Mouse (Mus musculus): ENCODE results near the gene H1f0. TPM values are rescaled to one million over a fixed set of nuclear protein-coding genes. Genes with fewer than 3 reads are reported as not detected.
A peak's percentile ranks its signal among the peaks of the same experiment; 100 is the strongest.
"Not testable (repeated sequence)": the region's sequence is repeated elsewhere in the genome, so short reads cannot be mapped to it uniquely, and the experiment has no call there.

H1f0 gene
- polyA plus RNA-seq, 1 experiment from 2014 or later = 315 TPM

- ATAC-seq (replicated peaks; ENCODE audit: extremely low read depth, insufficient read depth, low FRiP score) = no peak
- Histone ChIP-seq H3K4me2 (ENCODE audit: low read depth, low read length) (no peak overlapping the region), H3K9me3 (replicated peaks; ENCODE audit: control insufficient read depth, low read length) (no peaks in the 10 kb centered on the region), H3K27ac (ENCODE audit: low read length) (no peak overlapping the region), H3K36me3 (ENCODE audit: control insufficient read depth, insufficient read depth) (peaks cover 32% of the 10 kb centered on the region), H3K9ac (ENCODE audit: low read length) (no peak overlapping the region), H3K4me1 (ENCODE audit: control insufficient read depth, insufficient read depth, low read length) (peaks cover 9% of the 10 kb centered on the region), H3K4me3 (ENCODE audit: low read length) (no peak overlapping the region), H3K27me3 (ENCODE audit: control insufficient read depth, insufficient read depth, low read length) (no peaks in the 10 kb centered on the region)
- WGBS = 73% methylated on average over 7 of the region's 7 CpGs
Observed at GRCm38 (mm10) chr15:79000357-79000791, 27.9 kb upstream of the H1f0 start.

- Histone ChIP-seq H3K36me3 (ENCODE audit: control insufficient read depth, insufficient read depth) (peaks cover 37% of the 10 kb centered on the region), H3K4me2 (ENCODE audit: low read depth, low read length) (no peak overlapping the region)
- no peak for ATAC-seq (replicated peaks; ENCODE audit: extremely low read depth, insufficient read depth, low FRiP score)
Observed at GRCm38 (mm10) chr15:79001559-79001958, 26.7 kb upstream of the H1f0 start.

GRCm38 (mm10) chr15:79002036-79002435 lies 26.2 kb upstream of the H1f0 start:
- no peaks in the 10 kb centered on the region for H3K9me3 ChIP-seq (replicated peaks; ENCODE audit: control insufficient read depth, low read length)
- H3K4me3 ChIP-seq (ENCODE audit: low read length) = no peak overlapping the region
- 0 out of 2 replicates have a peak, but pooled peaks have one; percentile 24 for ATAC-seq (replicated peaks; ENCODE audit: extremely low read depth, insufficient read depth, low FRiP score)
- no peak overlapping the region for H3K9ac ChIP-seq (ENCODE audit: low read length)
- H3K36me3 ChIP-seq (ENCODE audit: control insufficient read depth, insufficient read depth) = peaks cover 40% of the 10 kb centered on the region
- no peaks in the 10 kb centered on the region for H3K27me3 ChIP-seq (ENCODE audit: control insufficient read depth, insufficient read depth, low read length)
- H3K4me1 ChIP-seq (ENCODE audit: control insufficient read depth, insufficient read depth, low read length) = peaks cover 9% of the 10 kb centered on the region
- 50% methylated on average over 19 of the region's 19 CpGs for WGBS
- H3K27ac ChIP-seq (ENCODE audit: low read length) = no peak overlapping the region
- no peak overlapping the region for H3K4me2 ChIP-seq (ENCODE audit: low read depth, low read length)

More at GRCm38 (mm10) chr15:79001559-79001958, 26.7 kb upstream of the H1f0 start:
- H3K9ac ChIP-seq (ENCODE audit: low read length) = no peak overlapping the region
- no peak overlapping the region for H3K27ac ChIP-seq (ENCODE audit: low read length)
- WGBS = 91% methylated on average over 5 of the region's 5 CpGs
- no peaks in the 10 kb centered on the region for H3K9me3 ChIP-seq (replicated peaks; ENCODE audit: control insufficient read depth, low read length)
- H3K4me1 ChIP-seq (ENCODE audit: control insufficient read depth, insufficient read depth, low read length) = peaks cover 9% of the 10 kb centered on the region
- H3K4me3 ChIP-seq (ENCODE audit: low read length) = no peak overlapping the region
- no peaks in the 10 kb centered on the region for H3K27me3 ChIP-seq (ENCODE audit: control insufficient read depth, insufficient read depth, low read length)

- H3K36me3 ChIP-seq (ENCODE audit: control insufficient read depth, insufficient read depth) = peaks cover 40% of the 10 kb centered on the region
Observed at GRCm38 (mm10) chr15:79003079-79003478, 25.2 kb upstream of the H1f0 start.

GRCm38 (mm10) chr15:79005581-79005980 lies 22.7 kb upstream of the H1f0 start:
- Histone ChIP-seq H3K36me3 (ENCODE audit: control insufficient read depth, insufficient read depth) (peaks cover 40% of the 10 kb centered on the region), H3K9ac (ENCODE audit: low read length) (no peak overlapping the region), H3K4me1 (ENCODE audit: control insufficient read depth, insufficient read depth, low read length) (no peaks in the 10 kb centered on the region), H3K27ac (ENCODE audit: low read length) (no peak overlapping the region), H3K27me3 (ENCODE audit: control insufficient read depth, insufficient read depth, low read length) (no peaks in the 10 kb centered on the region), H3K9me3 (replicated peaks; ENCODE audit: control insufficient read depth, low read length) (no peaks in the 10 kb centered on the region), H3K4me3 (ENCODE audit: low read length) (no peak overlapping the region), H3K4me2 (ENCODE audit: low read depth, low read length) (no peak overlapping the region)
- ATAC-seq (replicated peaks; ENCODE audit: extremely low read depth, insufficient read depth, low FRiP score) = no peak
- WGBS = 87% methylated on average over 9 of the region's 9 CpGs

More at GRCm38 (mm10) chr15:79003079-79003478, 25.2 kb upstream of the H1f0 start:
- no peak for ATAC-seq (replicated peaks; ENCODE audit: extremely low read depth, insufficient read depth, low FRiP score)
- Histone ChIP-seq H3K9me3 (replicated peaks; ENCODE audit: control insufficient read depth, low read length) (no peaks in the 10 kb centered on the region), H3K4me1 (ENCODE audit: control insufficient read depth, insufficient read depth, low read length) (peaks cover 5% of the 10 kb centered on the region), H3K9ac (ENCODE audit: low read length) (no peak overlapping the region), H3K4me2 (ENCODE audit: low read depth, low read length) (no peak overlapping the region), H3K27ac (ENCODE audit: low read length) (no peak overlapping the region), H3K4me3 (ENCODE audit: low read length) (no peak overlapping the region), H3K27me3 (ENCODE audit: control insufficient read depth, insufficient read depth, low read length) (no peaks in the 10 kb centered on the region)
- 83% methylated on average over 3 of the region's 3 CpGs for WGBS

- Histone ChIP-seq H3K4me1 (ENCODE audit: control insufficient read depth, insufficient read depth, low read length) (no peaks in the 10 kb centered on the region), H3K4me3 (ENCODE audit: low read length) (no peak overlapping the region), H3K27me3 (ENCODE audit: control insufficient read depth, insufficient read depth, low read length) (no peaks in the 10 kb centered on the region), H3K9ac (ENCODE audit: low read length) (no peak overlapping the region), H3K9me3 (replicated peaks; ENCODE audit: control insufficient read depth, low read length) (no peaks in the 10 kb centered on the region), H3K27ac (ENCODE audit: low read length) (no peak overlapping the region), H3K4me2 (ENCODE audit: low read depth, low read length) (no peak overlapping the region), H3K36me3 (ENCODE audit: control insufficient read depth, insufficient read depth) (peaks cover 38% of the 10 kb centered on the region)
- ATAC-seq (replicated peaks; ENCODE audit: extremely low read depth, insufficient read depth, low FRiP score) = no peak
- 73% methylated on average over 3 of the region's 3 CpGs for WGBS
Observed at GRCm38 (mm10) chr15:79006638-79007037, 21.6 kb upstream of the H1f0 start.

- ATAC-seq (replicated peaks; ENCODE audit: extremely low read depth, insufficient read depth, low FRiP score) = no peak
- Histone ChIP-seq H3K27ac (ENCODE audit: low read length) (no peak overlapping the region), H3K4me3 (ENCODE audit: low read length) (no peak overlapping the region), H3K4me2 (ENCODE audit: low read depth, low read length) (no peak overlapping the region), H3K9ac (ENCODE audit: low read length) (no peak overlapping the region), H3K9me3 (replicated peaks; ENCODE audit: control insufficient read depth, low read length) (no peaks in the 10 kb centered on the region), H3K36me3 (ENCODE audit: control insufficient read depth, insufficient read depth) (peaks cover 34% of the 10 kb centered on the region), H3K4me1 (ENCODE audit: control insufficient read depth, insufficient read depth, low read length) (no peaks in the 10 kb centered on the region), H3K27me3 (ENCODE audit: control insufficient read depth, insufficient read depth, low read length) (no peaks in the 10 kb centered on the region)
- WGBS = 89% methylated on average over 5 of the region's 5 CpGs
Observed at GRCm38 (mm10) chr15:79007059-79007458, 21.2 kb upstream of the H1f0 start.

- WGBS = 87% methylated on average over 6 of the region's 6 CpGs
- H3K27ac ChIP-seq (ENCODE audit: low read length); H3K4me3 ChIP-seq (ENCODE audit: low read length); H3K9me3 ChIP-seq (replicated peaks; ENCODE audit: control insufficient read depth, low read length); H3K27me3 ChIP-seq (ENCODE audit: control insufficient read depth, insufficient read depth, low read length); ATAC-seq (replicated peaks; ENCODE audit: extremely low read depth, insufficient read depth, low FRiP score); H3K4me1 ChIP-seq (ENCODE audit: control insufficient read depth, insufficient read depth, low read length); H3K4me2 ChIP-seq (ENCODE audit: low read depth, low read length); H3K9ac ChIP-seq (ENCODE audit: low read length): not testable (repeated sequence)
- peaks cover 29% of the 10 kb centered on the region for H3K36me3 ChIP-seq (ENCODE audit: control insufficient read depth, insufficient read depth)
Observed at GRCm38 (mm10) chr15:79007836-79008235, 20.4 kb upstream of the H1f0 start.

- Histone ChIP-seq H3K4me3 (ENCODE audit: low read length) (no peak overlapping the region), H3K9me3 (replicated peaks; ENCODE audit: control insufficient read depth, low read length) (no peaks in the 10 kb centered on the region), H3K4me2 (ENCODE audit: low read depth, low read length) (no peak overlapping the region), H3K9ac (ENCODE audit: low read length) (no peak overlapping the region), H3K27me3 (ENCODE audit: control insufficient read depth, insufficient read depth, low read length) (no peaks in the 10 kb centered on the region), H3K36me3 (ENCODE audit: control insufficient read depth, insufficient read depth) (peaks cover 15% of the 10 kb centered on the region), H3K27ac (ENCODE audit: low read length) (no peak overlapping the region), H3K4me1 (ENCODE audit: control insufficient read depth, insufficient read depth, low read length) (no peaks in the 10 kb centered on the region)
- 46% methylated on average over 5 of the region's 5 CpGs for WGBS
- ATAC-seq (replicated peaks; ENCODE audit: extremely low read depth, insufficient read depth, low FRiP score) = no peak
Observed at GRCm38 (mm10) chr15:79009734-79010133, 18.5 kb upstream of the H1f0 start.

All from heart, embryonic 16.5 days (tissue).